Mouse (Mus musculus): ENCODE results near the gene Metrnl. TPM values are rescaled to one million over a fixed set of nuclear protein-coding genes. Genes with fewer than 3 reads are reported as not detected.

Gene Metrnl
- polyA plus RNA-seq (2012; rRNA removed): 2.1 and 2.5 TPM in 2 replicates

GRCm38 (mm10) chr11:121701244-121701643 is at the start of gene Metrnl:
TSS of gene Metrnl (plus strand) at chr11:121701544.

GRCm38 (mm10) chr11:121672990-121673572 is 28.3 kb upstream of the Metrnl start, which contains the start of gene B3gntl1:
TSS of gene B3gntl1 (minus strand) at chr11:121673153.

Other genes starting within 250 kb of the Metrnl start
- gene Tbcd, start 249.6 kb upstream of the Metrnl start, polyA plus RNA-seq (2012; rRNA removed): 16.7 and 19.3 TPM in 2 replicates
- gene Zfp750, start 182.2 kb upstream of the Metrnl start, polyA plus RNA-seq (2012; rRNA removed): 0.12 and 0.18 TPM in 2 replicates
- gene B3gntl1, start 28.4 kb upstream of the Metrnl start, polyA plus RNA-seq (2012; rRNA removed): 1.3 and 1.5 TPM in 2 replicates
- gene Ptchd3, start 128.7 kb downstream of the Metrnl start, polyA plus RNA-seq (2012; rRNA removed): not detected in 2 replicates